Mouse (Mus musculus) adrenal gland (tissue): ENCODE data around the gene Prss57.

ENCODE experiments used
- intact Hi-C: fragments of 180-260 bp; cut with DNase I; formaldehyde crosslinking; loops from one replicate; pipeline ENCODE4 v1.15.1; 2025

The Prss57 gene

GRCm38 (mm10) chr10:79788386-79789158 lies 2.2 kb downstream of the Prss57 start:
- intact Hi-C loops = loop anchor here (5.0 kb wide), 1 partner anchor 91 kb away; no protein-coding TSS in a partner anchor

- intact Hi-C loops = loop anchor here (5.0 kb wide), 2 partner anchors 38 to 77 kb away; partner anchors contain the start of gene Misp
Measured at GRCm38 (mm10) chr10:79783920-79784800, 6.6 kb downstream of the Prss57 start.

- intact Hi-C loops = loop anchor here (5.0 kb wide), 2 partner anchors 39 to 76 kb away; partner anchors contain the start of gene Misp
Measured at GRCm38 (mm10) chr10:79783050-79783449, 7.7 kb downstream of the Prss57 start.

- intact Hi-C loops = loop anchor here (5.0 kb wide), 2 partner anchors 40 to 75 kb away; partner anchors contain the start of gene Misp
Measured at GRCm38 (mm10) chr10:79781956-79782355, 8.8 kb downstream of the Prss57 start.

GRCm38 (mm10) chr10:79781139-79781538 lies 9.6 kb downstream of the Prss57 start:
- intact Hi-C loops = loop anchor here (5.0 kb wide), 2 partner anchors 41 to 74 kb away; partner anchors contain the start of gene Misp

- intact Hi-C loops = loop anchor here (5.0 kb wide), 2 partner anchors 42 to 73 kb away; partner anchors contain the start of gene Misp
Measured at GRCm38 (mm10) chr10:79780664-79781015, 10.1 kb downstream of the Prss57 start.

GRCm38 (mm10) chr10:79779784-79780663 lies 10.7 kb downstream of the Prss57 start:
- intact Hi-C loops = loop anchor here (5.0 kb wide), 2 partner anchors 42 to 73 kb away; partner anchors contain the start of gene Misp

GRCm38 (mm10) chr10:79779193-79779592 lies 11.6 kb downstream of the Prss57 start:
- intact Hi-C loops = no loop called here

- intact Hi-C loops = no loop called here
Measured at GRCm38 (mm10) chr10:79778006-79778405, 12.8 kb downstream of the Prss57 start.

- intact Hi-C loops = no loop called here
Measured at GRCm38 (mm10) chr10:79777103-79777531, 13.6 kb downstream of the Prss57 start, which contains the start of gene Fstl3. TSS of gene Fstl3 (plus strand) at chr10:79777272.

- intact Hi-C loops = loop anchor here (5.0 kb wide), 1 partner anchor 38 kb away; no protein-coding TSS in a partner anchor
Measured at GRCm38 (mm10) chr10:79774486-79775279, 16.1 kb downstream of the Prss57 start.

- intact Hi-C loops = loop anchor here (5.0 kb wide), 1 partner anchor 39 kb away; no protein-coding TSS in a partner anchor
Measured at GRCm38 (mm10) chr10:79773208-79773607, 17.6 kb downstream of the Prss57 start.

GRCm38 (mm10) chr10:79772320-79772719 lies 18.4 kb downstream of the Prss57 start:
- intact Hi-C loops = loop anchor here (5.0 kb wide), 1 partner anchor 40 kb away; no protein-coding TSS in a partner anchor

GRCm38 (mm10) chr10:79769329-79769728 lies 21.4 kb downstream of the Prss57 start:
- intact Hi-C loops = no loop called here

GRCm38 (mm10) chr10:79768400-79768799 lies 22.4 kb downstream of the Prss57 start:
- intact Hi-C loops = no loop called here

GRCm38 (mm10) chr10:79767372-79768244 lies 23.2 kb downstream of the Prss57 start:
- intact Hi-C loops = no loop called here

- intact Hi-C loops = no loop called here
Measured at GRCm38 (mm10) chr10:79766508-79767325, 24.0 kb downstream of the Prss57 start, which contains the start of gene Rnf126. TSS of gene Rnf126 (minus strand) at chr10:79766952.
